Mouse (Mus musculus): ENCODE measurements at regions not wholly inside any gene's neighbourhood (a gene's known extent, or its start where the extent isn't known, plus 50 kb on each side); places are given as distances from the start of the nearest gene placed in this dataset.

DNA sequence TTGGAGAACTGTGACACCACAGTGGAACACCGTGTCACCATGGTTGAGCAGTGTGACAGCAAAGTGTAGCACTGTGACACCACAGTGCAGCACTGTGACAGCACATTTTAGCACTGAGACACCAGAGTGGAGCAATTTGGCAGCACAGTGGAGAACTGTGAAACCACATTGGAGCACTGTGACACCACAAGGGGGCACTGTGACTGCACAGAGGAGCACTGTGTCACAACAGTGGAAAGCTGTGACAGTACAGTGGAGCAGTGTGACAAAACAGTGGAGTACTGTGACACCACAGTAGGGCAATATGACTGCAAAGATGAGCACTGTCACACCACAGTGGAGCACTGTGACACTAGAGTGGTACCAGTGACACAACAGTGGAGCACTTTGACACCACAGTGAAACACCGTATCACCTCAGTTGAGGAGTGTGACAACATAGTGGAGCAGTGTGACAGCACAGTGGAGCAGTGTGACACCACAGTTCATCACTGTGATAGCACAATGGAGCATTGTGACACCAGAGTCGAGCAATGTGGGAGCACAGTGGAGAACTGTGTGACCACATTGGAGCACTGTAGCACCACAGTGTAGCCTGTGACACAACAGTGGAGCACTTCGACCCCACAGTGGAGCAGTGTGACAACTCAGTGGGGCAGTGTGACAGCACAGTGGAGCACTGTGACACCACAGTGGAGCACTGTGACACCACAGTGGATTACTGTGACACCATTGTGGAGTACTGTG is 114.6 kb upstream of the Vmn1r2 start:
- TF ChIP-seq CTCF (IDR thresholded peaks at IDR 0.05; ENCODE audit: control insufficient read depth, insufficient read depth, low read length) (peak; percentile 20; the same call in 1 of the 2 replicates), POLR2A (IDR thresholded peaks at IDR 0.05; ENCODE audit: borderline replicate concordance, control insufficient read depth, low read depth, low read length) (no peak)

Data from bone marrow, adult 2 months (tissue).